Mouse (Mus musculus): ENCODE measurements at regions not wholly inside any gene's neighbourhood (a gene's known extent, or its start where the extent isn't known, plus 50 kb on each side); places are given as distances from the start of the nearest gene placed in this dataset.

DNA sequence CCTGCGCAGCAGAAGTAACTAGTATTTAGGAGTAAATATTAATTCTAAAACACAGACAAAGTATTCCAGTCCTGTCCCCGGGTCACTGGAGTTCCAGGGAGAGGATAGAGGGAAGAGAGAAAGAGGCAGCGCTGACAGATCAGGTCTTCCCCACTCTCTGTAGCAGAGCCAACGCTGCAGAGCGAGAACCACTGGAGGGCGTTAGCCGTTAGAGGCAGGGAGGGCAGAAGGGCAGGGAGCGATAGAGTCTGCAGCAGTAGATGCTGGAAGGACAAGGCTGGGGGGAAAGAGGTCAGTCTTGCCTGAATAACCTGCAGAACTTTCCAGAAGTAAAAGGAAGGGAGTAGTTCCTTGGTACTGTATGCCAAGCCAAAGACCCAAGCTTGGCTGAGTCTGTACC is 64.2 kb upstream of the Laptm4a start:
- Histone ChIP-seq H3K4me1 (ENCODE audit: control insufficient read depth, insufficient read depth, low read length) (no peaks in the 10 kb centered on the region), H3K27ac (ENCODE audit: low read depth, low read length) (no peak overlapping the region), H3K4me3 (ENCODE audit: low read depth, low read length) (no peak overlapping the region), H3K4me2 (ENCODE audit: low read length) (no peak overlapping the region), H3K27me3 (replicated peaks; ENCODE audit: control insufficient read depth, insufficient read depth, low read length) (no peaks in the 10 kb centered on the region), H3K9ac (ENCODE audit: low read length) (no peak overlapping the region), H3K36me3 (ENCODE audit: control insufficient read depth, insufficient read depth, low read length) (no peaks in the 10 kb centered on the region), H3K9me3 (replicated peaks; ENCODE audit: control insufficient read depth, low read length) (no peaks in the 10 kb centered on the region)
- 48% methylated on average over 8 of the region's 8 CpGs for WGBS
- no peak for ATAC-seq
- no peak for DNase-seq (ENCODE audit: low spot score)

DNA sequence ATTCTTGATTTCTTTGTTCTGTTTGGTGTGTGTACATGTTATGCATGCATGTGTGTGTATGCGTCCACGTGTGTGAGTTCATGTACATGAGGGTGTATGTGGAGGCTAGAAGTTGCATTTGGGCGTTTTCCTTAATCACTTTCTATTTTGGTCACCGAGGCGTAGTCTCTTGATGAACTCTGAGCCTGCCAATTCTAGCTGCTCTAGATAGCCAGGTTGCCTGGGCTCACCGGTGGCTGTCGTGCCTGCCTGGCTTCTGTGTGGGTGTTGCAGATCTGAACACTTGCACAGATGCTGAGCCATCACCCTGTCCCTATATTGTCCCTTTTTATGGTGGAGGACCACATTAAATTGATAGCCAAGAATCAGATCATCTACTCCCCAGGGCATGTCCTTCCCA is 62.7 kb upstream of the Laptm4a start:
- H3K27ac ChIP-seq (ENCODE audit: low read depth, low read length): no peak overlapping the region
- no peaks in the 10 kb centered on the region for H3K9me3 ChIP-seq (replicated peaks; ENCODE audit: control insufficient read depth, low read length)
- no peak overlapping the region for H3K4me3 ChIP-seq (ENCODE audit: low read depth, low read length)
- no peaks in the 10 kb centered on the region for H3K4me1 ChIP-seq (ENCODE audit: control insufficient read depth, insufficient read depth, low read length)
- no peaks in the 10 kb centered on the region for H3K27me3 ChIP-seq (replicated peaks; ENCODE audit: control insufficient read depth, insufficient read depth, low read length)
- no peak for ATAC-seq
- no peak overlapping the region for H3K9ac ChIP-seq (ENCODE audit: low read length)
- no peak for DNase-seq (ENCODE audit: low spot score)
- 87% methylated on average over 7 of the region's 7 CpGs for WGBS
- H3K4me2 ChIP-seq (ENCODE audit: low read length): no peak overlapping the region
- no peaks in the 10 kb centered on the region for H3K36me3 ChIP-seq (ENCODE audit: control insufficient read depth, insufficient read depth, low read length)

DNA sequence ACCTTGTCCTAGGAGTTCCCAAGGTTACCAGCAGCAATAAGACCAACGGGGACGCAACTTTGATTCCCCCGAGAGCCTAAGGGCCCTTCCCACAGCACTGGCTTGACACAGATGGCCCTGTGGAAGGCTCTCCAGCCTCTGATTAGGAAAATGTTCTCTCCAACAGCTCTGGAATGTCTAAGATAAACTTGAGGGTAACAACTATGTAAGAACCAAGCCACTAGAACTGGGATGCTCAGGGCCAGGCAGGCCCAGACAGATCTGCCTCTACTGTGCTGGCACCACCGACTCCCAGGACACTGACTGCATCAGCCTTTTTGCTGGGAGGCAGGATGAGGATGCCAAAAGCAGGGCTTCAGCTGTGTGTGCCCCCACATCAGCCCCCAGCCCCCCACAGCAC is 61.9 kb upstream of the Laptm4a start:
- Histone ChIP-seq H3K36me3 (ENCODE audit: control insufficient read depth, insufficient read depth, low read length) (no peaks in the 10 kb centered on the region), H3K4me3 (ENCODE audit: low read depth, low read length) (no peak overlapping the region)
- 81% methylated on average over 4 of the region's 4 CpGs for WGBS

DNA sequence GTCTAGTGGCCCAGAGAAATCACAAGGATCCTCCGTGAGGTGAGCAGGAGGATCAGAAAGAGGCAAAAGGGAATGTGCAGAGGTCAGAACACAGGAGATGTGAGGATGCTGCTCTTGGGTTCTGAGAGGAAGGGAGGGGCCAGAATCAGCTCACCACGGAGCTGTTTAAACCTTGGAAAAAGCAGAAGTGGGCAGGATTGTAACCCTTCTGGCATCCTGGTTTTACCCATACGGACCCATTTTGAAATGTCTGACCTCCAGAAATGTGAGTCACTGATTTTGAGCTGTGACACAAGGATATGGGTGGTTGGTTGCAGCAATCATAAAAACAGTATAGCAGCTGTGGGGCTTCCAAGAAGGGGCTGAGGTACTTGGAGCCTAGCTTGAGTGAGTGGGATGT is 56.6 kb upstream of the Laptm4a start:
- Histone ChIP-seq H3K4me1 (ENCODE audit: control insufficient read depth, insufficient read depth, low read length) (no peaks in the 10 kb centered on the region), H3K9me3 (replicated peaks; ENCODE audit: control insufficient read depth, low read length) (no peaks in the 10 kb centered on the region), H3K9ac (ENCODE audit: low read length) (no peak overlapping the region), H3K4me2 (ENCODE audit: low read length) (no peak overlapping the region), H3K27ac (ENCODE audit: low read depth, low read length) (no peak overlapping the region), H3K36me3 (ENCODE audit: control insufficient read depth, insufficient read depth, low read length) (no peaks in the 10 kb centered on the region), H3K4me3 (ENCODE audit: low read depth, low read length) (no peak overlapping the region), H3K27me3 (replicated peaks; ENCODE audit: control insufficient read depth, insufficient read depth, low read length) (no peaks in the 10 kb centered on the region)
- ATAC-seq (no peak), DNase-seq (ENCODE audit: low spot score) (no peak)
- WGBS: 75% methylated on average over 3 of the region's 3 CpGs

More for the DNA sequence above, 61.9 kb upstream of the Laptm4a start:
- DNase-seq (ENCODE audit: low spot score) (no peak), ATAC-seq (no peak)
- Histone ChIP-seq H3K9ac (ENCODE audit: low read length) (no peak overlapping the region), H3K27me3 (replicated peaks; ENCODE audit: control insufficient read depth, insufficient read depth, low read length) (no peaks in the 10 kb centered on the region), H3K4me2 (ENCODE audit: low read length) (no peak overlapping the region), H3K27ac (ENCODE audit: low read depth, low read length) (no peak overlapping the region), H3K4me1 (ENCODE audit: control insufficient read depth, insufficient read depth, low read length) (no peaks in the 10 kb centered on the region), H3K9me3 (replicated peaks; ENCODE audit: control insufficient read depth, low read length) (no peaks in the 10 kb centered on the region)

DNA sequence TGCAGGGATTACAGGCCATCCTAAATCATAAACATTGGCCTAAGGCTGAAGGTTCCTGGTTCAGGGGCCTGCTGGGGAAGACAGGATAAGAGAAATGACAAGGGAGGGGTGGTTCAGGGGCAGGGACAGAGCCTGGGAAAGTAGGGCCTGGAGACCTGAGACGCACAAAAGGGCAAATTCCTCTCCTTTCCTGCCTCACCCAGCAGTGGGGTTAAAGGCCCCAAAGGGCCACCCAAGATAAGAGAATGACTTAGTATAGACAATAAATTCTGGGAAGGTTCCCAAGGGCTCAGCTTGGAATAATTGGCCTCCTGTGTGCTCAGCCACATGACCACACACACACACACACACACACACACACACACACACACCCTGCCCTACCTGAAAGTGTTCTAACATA is 56.2 kb upstream of the Laptm4a start:
- Histone ChIP-seq H3K27ac (ENCODE audit: low read depth, low read length) (no peak overlapping the region), H3K4me1 (ENCODE audit: control insufficient read depth, insufficient read depth, low read length) (no peaks in the 10 kb centered on the region), H3K4me2 (ENCODE audit: low read length) (no peak overlapping the region), H3K27me3 (replicated peaks; ENCODE audit: control insufficient read depth, insufficient read depth, low read length) (no peaks in the 10 kb centered on the region), H3K9me3 (replicated peaks; ENCODE audit: control insufficient read depth, low read length) (no peaks in the 10 kb centered on the region), H3K4me3 (ENCODE audit: low read depth, low read length) (no peak overlapping the region), H3K36me3 (ENCODE audit: control insufficient read depth, insufficient read depth, low read length) (no peaks in the 10 kb centered on the region), H3K9ac (ENCODE audit: low read length) (no peak overlapping the region)
- ATAC-seq: no peak
- WGBS: 65% methylated on average over 1 of the region's 1 CpGs
- no peak for DNase-seq (ENCODE audit: low spot score)

DNA sequence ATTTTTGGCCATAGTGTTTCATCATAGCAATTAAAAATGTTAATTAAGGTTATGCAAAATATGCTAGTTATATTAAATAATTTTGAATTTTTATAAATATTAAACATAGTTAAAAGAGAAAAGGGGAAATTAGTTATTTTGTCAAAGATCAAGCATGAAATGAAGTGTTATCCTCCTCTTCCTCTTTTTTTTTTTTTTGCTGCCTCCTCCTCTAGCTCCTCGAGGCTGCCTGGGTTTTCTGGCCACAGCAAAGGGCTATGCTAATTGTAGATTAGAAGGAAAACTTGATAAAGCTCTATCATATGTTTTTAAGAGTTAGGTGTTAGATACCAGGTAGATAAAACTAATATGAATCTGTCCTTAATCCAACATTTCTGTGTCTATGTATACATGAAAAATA is 54.4 kb upstream of the Laptm4a start:
- 43% methylated on average over 1 of the region's 1 CpGs for WGBS
- ATAC-seq: no peak

DNA sequence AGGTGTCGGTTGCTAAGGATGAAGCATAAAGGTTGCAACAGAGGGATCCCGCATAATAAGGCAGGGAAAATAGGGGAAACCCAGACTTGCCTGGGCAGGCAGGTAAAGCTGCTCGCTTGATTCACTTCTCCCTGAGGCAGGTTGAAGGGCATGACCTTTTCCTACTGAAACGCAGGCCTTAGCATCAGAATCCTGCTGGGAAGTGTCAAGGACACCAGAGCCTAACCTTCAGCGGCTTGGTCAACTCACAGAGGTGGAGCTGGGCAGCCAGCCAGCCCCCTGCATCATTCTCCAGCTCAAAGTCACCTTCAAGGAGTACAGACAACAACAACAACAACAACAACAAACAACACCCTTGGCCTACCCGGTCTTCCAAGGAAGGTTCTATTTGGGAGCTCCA is 52.8 kb upstream of the Laptm4a start:
- no peaks in the 10 kb centered on the region for H3K36me3 ChIP-seq (ENCODE audit: control insufficient read depth, insufficient read depth, low read length)
- no peaks in the 10 kb centered on the region for H3K27me3 ChIP-seq (replicated peaks; ENCODE audit: control insufficient read depth, insufficient read depth, low read length)
- H3K4me2 ChIP-seq (ENCODE audit: low read length): no peak overlapping the region
- ATAC-seq (no peak), DNase-seq (ENCODE audit: low spot score) (no peak)
- H3K9me3 ChIP-seq (replicated peaks; ENCODE audit: control insufficient read depth, low read length): no peaks in the 10 kb centered on the region
- no peak overlapping the region for H3K9ac ChIP-seq (ENCODE audit: low read length)
- H3K27ac ChIP-seq (ENCODE audit: low read depth, low read length): no peak overlapping the region
- no peaks in the 10 kb centered on the region for H3K4me1 ChIP-seq (ENCODE audit: control insufficient read depth, insufficient read depth, low read length)
- no peak overlapping the region for H3K4me3 ChIP-seq (ENCODE audit: low read depth, low read length)
- 78% methylated on average over 6 of the region's 6 CpGs for WGBS

More for the DNA sequence above, 54.4 kb upstream of the Laptm4a start:
- DNase-seq (ENCODE audit: low spot score): no peak
- no peaks in the 10 kb centered on the region for H3K4me1 ChIP-seq (ENCODE audit: control insufficient read depth, insufficient read depth, low read length)
- H3K4me2 ChIP-seq (ENCODE audit: low read length): no peak overlapping the region
- H3K4me3 ChIP-seq (ENCODE audit: low read depth, low read length): no peak overlapping the region
- no peaks in the 10 kb centered on the region for H3K9me3 ChIP-seq (replicated peaks; ENCODE audit: control insufficient read depth, low read length)
- no peak overlapping the region for H3K9ac ChIP-seq (ENCODE audit: low read length)
- no peaks in the 10 kb centered on the region for H3K36me3 ChIP-seq (ENCODE audit: control insufficient read depth, insufficient read depth, low read length)
- H3K27ac ChIP-seq (ENCODE audit: low read depth, low read length): no peak overlapping the region
- no peaks in the 10 kb centered on the region for H3K27me3 ChIP-seq (replicated peaks; ENCODE audit: control insufficient read depth, insufficient read depth, low read length)

DNA sequence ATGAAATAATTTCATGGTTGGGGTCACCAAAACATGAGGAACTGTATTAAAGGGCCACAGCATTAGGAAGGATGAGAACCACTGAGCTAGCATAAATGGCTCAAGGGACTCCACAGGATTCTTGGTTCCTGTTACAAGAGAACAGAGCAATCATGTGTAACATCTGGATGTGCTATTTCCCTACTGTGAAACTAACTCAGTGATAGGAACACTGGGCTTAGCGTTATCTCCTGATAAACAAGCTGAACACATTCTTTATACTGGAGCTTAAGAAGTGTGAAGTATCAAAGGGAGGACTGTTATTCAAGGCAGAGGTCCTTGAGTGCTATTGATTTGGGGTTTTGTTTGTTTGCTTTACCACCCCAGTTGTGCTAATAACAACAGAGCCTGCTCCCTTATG is 52.3 kb upstream of the Laptm4a start:
- Histone ChIP-seq H3K4me3 (ENCODE audit: low read depth, low read length) (no peak overlapping the region), H3K27me3 (replicated peaks; ENCODE audit: control insufficient read depth, insufficient read depth, low read length) (no peaks in the 10 kb centered on the region), H3K9me3 (replicated peaks; ENCODE audit: control insufficient read depth, low read length) (no peaks in the 10 kb centered on the region), H3K9ac (ENCODE audit: low read length) (no peak overlapping the region), H3K36me3 (ENCODE audit: control insufficient read depth, insufficient read depth, low read length) (no peaks in the 10 kb centered on the region), H3K27ac (ENCODE audit: low read depth, low read length) (no peak overlapping the region), H3K4me1 (ENCODE audit: control insufficient read depth, insufficient read depth, low read length) (no peaks in the 10 kb centered on the region), H3K4me2 (ENCODE audit: low read length) (no peak overlapping the region)
- DNase-seq (ENCODE audit: low spot score) (no peak), ATAC-seq (no peak)
- 68% methylated on average over 1 of the region's 1 CpGs for WGBS
